Mouse (Mus musculus) T-helper 2 cell (primary cell): Measurements from ENCODE around the gene Pax5.

Experiments
- in situ Hi-C: fragments of 300-600 bp; cut with MboI, MseI; formaldehyde crosslinking; loops from one replicate; pipeline ENCODE4 v1.15.1; 2025; ENCODE audit warnings: high pct_unique_total_duplicates

The Pax5 gene

DNA sequence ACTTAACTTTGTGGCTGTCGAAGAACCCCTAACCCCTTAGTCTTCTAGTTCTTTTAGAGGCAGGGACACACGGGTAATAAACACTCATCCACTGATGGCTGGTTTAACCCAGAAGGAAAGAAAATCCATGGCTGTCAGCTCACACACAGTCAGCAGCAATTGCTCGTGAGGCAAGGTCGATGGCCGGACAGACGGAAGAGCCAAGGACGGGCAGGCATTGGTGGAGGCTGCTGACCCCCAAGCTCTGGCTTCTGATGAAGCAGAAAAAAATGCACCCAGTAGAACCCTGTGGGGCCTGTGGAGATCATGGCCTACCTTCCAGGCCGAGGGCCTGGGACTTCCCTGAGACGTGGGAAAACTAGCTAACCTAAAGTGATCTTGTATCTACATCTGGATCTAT lies 227.4 kb downstream of the Pax5 start:
- in situ Hi-C loops = no loop called here

DNA sequence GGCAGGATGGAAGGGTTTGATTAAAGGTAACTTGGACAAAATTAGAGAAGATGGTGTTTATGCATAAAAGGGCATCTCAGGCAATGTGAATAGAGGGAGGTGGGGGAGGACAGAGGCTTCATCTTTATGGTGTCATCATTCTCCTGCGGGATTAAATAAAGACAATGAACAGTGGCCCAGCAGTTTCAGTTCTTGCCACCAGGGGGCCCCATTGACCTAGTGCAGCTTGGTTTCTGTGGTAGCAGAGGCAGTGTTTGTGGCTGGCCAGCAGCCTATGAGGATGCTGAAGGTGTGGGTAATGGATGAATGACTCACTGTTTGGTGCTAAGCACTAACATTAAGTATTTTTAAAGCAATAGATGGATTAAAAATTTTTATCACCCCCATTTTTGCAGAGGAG lies 230.5 kb downstream of the Pax5 start:
- in situ Hi-C loops = no loop called here
